Mouse (Mus musculus) stomach, embryonic 14.5 days (tissue): ENCODE results near the gene Gm37240. TPM values are rescaled to one million over a fixed set of nuclear protein-coding genes. Genes with fewer than 3 reads are reported as not detected.

Source experiments
- ATAC-seq: fragments of 200-750 bp; cut with Nextera tagmentation; 2 replicates; pipeline ENCODE4 v1.8.0; 2017; ENCODE audit warnings: low read depth, moderate TSS enrichment; ENCODE audit not compliant: insufficient number of reproducible peaks, insufficient read depth, low FRiP score
- H3K27ac ChIP-seq: fragments of 300-500 bp; sonication (generic); 2 replicates; pipeline ENCODE4 v1.5.1; 2014; ENCODE audit warnings: mild to moderate bottlenecking, low read length, moderate library complexity, mixed read lengths
- H3K27me3 ChIP-seq: fragments of 300-500 bp; sonication (generic); 2 replicates; pipeline ENCODE4 v1.6.1; 2014; ENCODE audit warnings: low read length, control low read depth, mixed read lengths; ENCODE audit not compliant: control insufficient read depth, insufficient read depth
- H3K36me3 ChIP-seq: fragments of 300-500 bp; sonication (generic); 2 replicates; pipeline ENCODE4 v1.6.1; 2014; ENCODE audit warnings: mild to moderate bottlenecking, control low read depth, low read length, moderate library complexity, mixed read lengths; ENCODE audit not compliant: control insufficient read depth, insufficient read depth
- H3K4me1 ChIP-seq: fragments of 300-500 bp; sonication (generic); 2 replicates; pipeline ENCODE4 v1.6.1; 2014; ENCODE audit warnings: low read length, control low read depth, mixed read lengths; ENCODE audit not compliant: control insufficient read depth, insufficient read depth
- H3K4me2 ChIP-seq: fragments of 300-500 bp; sonication (generic); replicated peaks from 2 replicates; pipeline ENCODE4 v1.6.1; 2014; ENCODE audit warnings: low read depth, low read length, control low read depth
- H3K4me3 ChIP-seq: fragments of 300-500 bp; sonication (generic); 2 replicates; pipeline ENCODE4 v1.5.1; 2014; ENCODE audit warnings: low read depth, low read length, control low read depth
- H3K9ac ChIP-seq: fragments of 300-500 bp; sonication (generic); replicated peaks from 2 replicates; pipeline ENCODE4 v1.6.1; 2014; ENCODE audit warnings: low read depth, mild to moderate bottlenecking, control low read depth, low read length, moderate library complexity, mixed read lengths
- H3K9me3 ChIP-seq: fragments of 300-500 bp; sonication (generic); 2 replicates; pipeline ENCODE4 v1.6.1; 2016; ENCODE audit warnings: low read depth, low read length, control low read depth; ENCODE audit not compliant: control insufficient read depth
- WGBS: fragments of 180-500 bp; shearing (Covaris S2); extraction: QIAGEN DNeasy Blood & Tissue Kit; methylation state at CpG from one replicate; pipeline ENCODE4 v1.1.7; 2014; 5-methylcytosine and 5-hydroxymethylcytosine counted together
- polyA plus RNA-seq: library from polyadenylated mRNA; unstranded; fragments of >200 nt; fragmentation: Nextera tagmentation; extraction: Ambion mirVana; gene quantifications from 2 replicates; pipeline ENCODE4 v1.2.1, GENCODE M21; 2014

The Gm37240 gene
- polyA plus RNA-seq, 1 experiment from 2014 or later = 9.6 TPM

GRCm38 (mm10) chr3:85348021-85348420, 539.3 kb downstream of the Gm37240 start:
- Histone ChIP-seq H3K27ac (no peak overlapping the region), H3K4me2 (no peak overlapping the region), H3K9me3 (no peaks in the 10 kb centered on the region), H3K36me3 (no peaks in the 10 kb centered on the region), H3K4me3 (no peak overlapping the region), H3K9ac (no peak overlapping the region), H3K4me1 (no peaks in the 10 kb centered on the region), H3K27me3 (no peaks in the 10 kb centered on the region)
- 37% methylated on average over 6 of the region's 6 CpGs for WGBS
- no peak for ATAC-seq

DNA sequence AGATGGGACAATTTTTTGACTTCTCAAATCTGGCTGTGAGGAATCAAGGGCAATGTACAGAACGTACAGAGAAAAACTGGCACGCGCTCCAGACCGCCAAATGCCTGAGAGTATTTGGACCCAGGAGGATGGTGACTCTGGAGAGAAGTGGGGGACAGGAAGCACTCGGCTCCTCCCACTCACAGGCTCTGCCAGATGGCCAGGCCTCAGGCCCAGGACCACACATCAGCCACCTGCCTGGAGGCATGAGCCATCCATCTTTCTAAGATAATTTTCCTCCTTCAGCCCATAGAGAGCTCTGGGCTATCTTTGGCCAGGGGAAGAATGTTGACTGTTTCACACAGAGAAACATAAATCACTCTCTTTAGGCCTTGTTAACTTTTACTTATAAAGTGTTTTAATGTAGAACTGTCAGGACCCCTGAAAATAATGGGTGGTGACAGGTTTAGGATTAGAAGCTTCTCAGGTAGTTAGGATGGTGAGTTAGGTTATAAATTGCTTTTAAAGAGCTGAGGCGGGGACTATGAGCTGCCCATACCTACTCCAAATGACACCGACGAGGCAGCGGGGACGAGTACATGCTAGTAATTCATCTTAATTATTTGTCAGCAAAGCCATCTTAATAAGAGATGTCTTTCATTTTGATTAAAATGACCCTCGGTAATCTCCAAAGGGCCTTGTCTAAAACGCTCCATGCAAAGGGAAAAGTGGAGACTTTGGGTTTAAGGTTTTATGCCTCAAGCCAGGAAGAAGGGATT, 546.0 kb downstream of the Gm37240 start:
- Histone ChIP-seq H3K9ac (no peak overlapping the region), H3K4me2 (no peak overlapping the region), H3K27me3 (no peaks in the 10 kb centered on the region), H3K4me1 (no peaks in the 10 kb centered on the region), H3K4me3 (no peak overlapping the region), H3K9me3 (no peaks in the 10 kb centered on the region), H3K27ac (no peak overlapping the region), H3K36me3 (no peaks in the 10 kb centered on the region)
- no peak for ATAC-seq
- 42% methylated on average over 12 of the region's 12 CpGs for WGBS

GRCm38 (mm10) chr3:85340491-85340890, 546.8 kb downstream of the Gm37240 start:
- no peaks in the 10 kb centered on the region for H3K27me3 ChIP-seq
- no peaks in the 10 kb centered on the region for H3K36me3 ChIP-seq
- no peaks in the 10 kb centered on the region for H3K4me1 ChIP-seq
- H3K27ac ChIP-seq = no peak overlapping the region
- no peak for ATAC-seq
- H3K9ac ChIP-seq = no peak overlapping the region
- 21% methylated on average over 3 of the region's 3 CpGs for WGBS
- no peaks in the 10 kb centered on the region for H3K9me3 ChIP-seq
- H3K4me2 ChIP-seq = no peak overlapping the region
- no peak overlapping the region for H3K4me3 ChIP-seq

- Histone ChIP-seq H3K4me1 (no peaks in the 10 kb centered on the region), H3K4me2 (no peak overlapping the region), H3K9me3 (no peaks in the 10 kb centered on the region), H3K9ac (no peak overlapping the region), H3K27ac (no peak overlapping the region), H3K36me3 (no peaks in the 10 kb centered on the region), H3K27me3 (no peaks in the 10 kb centered on the region), H3K4me3 (no peak overlapping the region)
- 60% methylated on average over 2 of the region's 2 CpGs for whole genome bisulfite sequencing
- no peak for ATAC-seq
Observed at GRCm38 (mm10) chr3:85339926-85340325, 547.4 kb downstream of the Gm37240 start.

GRCm38 (mm10) chr3:85339269-85339820, 548.0 kb downstream of the Gm37240 start:
- H3K27me3 ChIP-seq = no peaks in the 10 kb centered on the region
- 85% methylated on average over 10 of the region's 10 CpGs for WGBS
- ATAC-seq = no peak

DNA sequence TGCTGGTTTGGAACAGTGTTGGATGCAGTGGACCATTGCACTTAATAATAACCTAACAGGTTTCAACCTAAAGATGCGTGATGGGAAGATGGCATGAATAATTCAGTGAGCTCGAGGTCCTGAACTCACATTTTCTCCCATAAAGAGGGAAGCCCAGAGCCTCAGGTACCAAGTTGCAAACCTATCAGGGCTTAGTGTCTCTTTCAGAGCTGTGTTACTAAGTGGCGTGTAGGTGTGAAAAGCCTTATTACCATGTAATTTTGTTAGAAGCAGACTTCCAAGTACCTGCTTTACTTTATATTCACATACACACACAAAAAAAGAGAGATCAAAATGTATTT, 548.6 kb downstream of the Gm37240 start:
- H3K27me3 ChIP-seq = no peaks in the 10 kb centered on the region
- H3K9ac ChIP-seq = no peak overlapping the region
- no peak overlapping the region for H3K4me3 ChIP-seq
- no peak for ATAC-seq
- WGBS = 77% methylated on average over 3 of the region's 3 CpGs
- H3K9me3 ChIP-seq = no peaks in the 10 kb centered on the region
- no peak overlapping the region for H3K4me2 ChIP-seq
- no peak overlapping the region for H3K27ac ChIP-seq
- H3K4me1 ChIP-seq = no peaks in the 10 kb centered on the region
- H3K36me3 ChIP-seq = no peaks in the 10 kb centered on the region

More at GRCm38 (mm10) chr3:85339269-85339820, 548.0 kb downstream of the Gm37240 start:
- Histone ChIP-seq H3K4me1 (no peaks in the 10 kb centered on the region), H3K36me3 (no peaks in the 10 kb centered on the region), H3K4me3 (no peak overlapping the region), H3K9me3 (no peaks in the 10 kb centered on the region), H3K9ac (no peak overlapping the region), H3K27ac (no peak overlapping the region), H3K4me2 (no peak overlapping the region)

DNA sequence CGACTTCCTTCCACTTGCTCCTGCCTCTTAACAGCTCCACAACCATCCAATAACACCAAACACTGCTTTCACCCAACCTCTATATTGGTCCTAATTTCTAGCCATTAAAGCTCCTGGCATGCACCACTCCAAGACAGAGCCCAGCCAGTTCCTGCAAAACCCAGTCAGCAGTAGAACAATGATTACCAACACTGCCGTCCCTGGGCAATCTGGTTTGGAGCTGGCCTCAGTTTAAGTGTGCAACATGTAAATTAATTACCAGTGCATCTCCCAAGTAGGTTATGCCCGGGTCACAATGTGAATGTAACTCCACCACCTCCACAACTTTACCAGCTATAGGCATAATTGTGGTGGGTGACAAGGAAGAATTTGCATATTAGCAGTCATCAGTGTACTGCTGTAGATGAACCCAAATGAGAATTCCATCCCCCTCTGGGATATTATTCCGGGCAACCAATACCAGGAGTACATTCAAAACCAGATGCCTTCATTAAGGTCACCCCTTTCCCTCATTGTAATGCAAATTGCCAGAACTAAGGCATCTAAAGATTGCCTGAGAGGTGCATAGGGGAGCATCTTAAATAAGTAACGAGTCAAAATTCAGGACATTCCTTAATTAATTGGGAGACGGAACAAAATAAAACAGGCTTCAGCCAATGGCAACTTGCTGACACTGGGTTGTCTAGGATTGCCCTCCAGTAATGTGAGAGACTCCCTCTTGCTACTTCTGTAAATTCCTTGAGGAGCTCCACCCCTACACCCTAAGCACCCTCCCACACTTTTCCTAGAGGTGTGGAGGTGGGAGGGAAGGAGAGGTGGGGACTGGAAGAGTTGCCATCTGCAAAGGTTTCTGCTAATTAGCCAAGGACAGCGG, 549.2 kb downstream of the Gm37240 start:
- H3K4me2 ChIP-seq = no peak overlapping the region
- H3K4me1 ChIP-seq = no peaks in the 10 kb centered on the region
- H3K4me3 ChIP-seq = no peak overlapping the region
- no peak overlapping the region for H3K9ac ChIP-seq
- no peaks in the 10 kb centered on the region for H3K27me3 ChIP-seq
- ATAC-seq = no peak
- no peaks in the 10 kb centered on the region for H3K9me3 ChIP-seq
- no peak overlapping the region for H3K27ac ChIP-seq
- 84% methylated on average over 7 of the region's 7 CpGs for WGBS
- H3K36me3 ChIP-seq = no peaks in the 10 kb centered on the region

DNA sequence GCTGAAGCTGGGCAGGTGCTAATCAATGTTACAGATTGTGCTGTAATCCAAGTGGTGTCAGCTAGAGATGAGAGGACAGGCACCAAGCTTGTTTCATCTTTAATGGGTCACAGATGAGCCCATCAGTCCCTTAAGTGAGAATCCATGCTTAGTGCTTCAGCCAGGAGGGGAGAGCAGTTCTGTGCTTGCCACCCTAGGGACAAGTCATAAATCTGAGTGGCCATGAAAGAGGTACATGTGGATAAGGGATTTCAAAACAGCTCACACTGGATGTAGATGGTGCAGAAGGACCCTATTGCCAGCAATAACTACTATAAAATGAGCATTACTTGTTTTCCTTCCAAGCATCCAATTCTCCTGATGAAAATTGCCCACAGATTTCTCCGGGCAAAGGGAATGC, 551.8 kb downstream of the Gm37240 start:
- no peak overlapping the region for H3K4me3 ChIP-seq
- WGBS = 100% methylated on average over 1 of the region's 1 CpGs
- no peaks in the 10 kb centered on the region for H3K36me3 ChIP-seq
- ATAC-seq = no peak
- no peak overlapping the region for H3K4me2 ChIP-seq
- no peaks in the 10 kb centered on the region for H3K4me1 ChIP-seq
- H3K9ac ChIP-seq = no peak overlapping the region
- H3K27me3 ChIP-seq = no peaks in the 10 kb centered on the region
- H3K9me3 ChIP-seq = no peaks in the 10 kb centered on the region
- no peak overlapping the region for H3K27ac ChIP-seq
